Mouse (Mus musculus): ENCODE data around the gene 1600014C10Rik.

- TF ChIP-seq CTCF (IDR thresholded peaks at IDR 0.05; ENCODE audit: low read depth), result no peak
- TF ChIP-seq EP300 (IDR thresholded peaks at IDR 0.05; ENCODE audit: low read depth), result no peak
Measured at GRCm38 (mm10) chr7:38163433-38164050, 19.5 kb upstream of the 1600014C10Rik start.
